Mouse (Mus musculus) gastrocnemius, adult 8-10 months (tissue): ENCODE measurements at regions not wholly inside any gene's neighbourhood (a gene's known extent, or its start where the extent isn't known, plus 50 kb on each side); places are given as distances from the start of the nearest gene placed in this dataset.

Experiments
- DNase-seq, 2 experiments: peaks; one replicate each; pipeline ENCODE4 v3.0.0; 2022; ENCODE audit warnings: low spot score in 2 of 2

DNA sequence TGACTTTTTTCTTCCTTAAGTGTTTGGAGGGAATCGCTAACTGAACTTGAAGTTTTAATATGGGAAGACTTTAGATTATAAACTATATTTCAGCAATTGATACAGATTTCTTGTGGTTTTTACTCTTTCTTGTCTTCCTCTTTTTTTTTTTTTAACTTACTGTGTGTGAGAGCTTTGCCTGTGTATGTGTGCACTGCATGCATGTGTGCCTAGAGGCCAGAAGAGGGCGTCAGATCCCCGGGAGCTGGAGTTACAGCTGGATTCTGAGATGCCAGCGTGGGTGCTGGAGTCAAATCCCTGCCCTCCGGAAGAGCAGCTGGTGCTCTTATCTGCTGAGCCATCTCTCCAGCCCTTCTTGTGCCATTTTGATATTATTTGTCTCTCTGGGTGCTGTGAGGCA is 129.6 kb downstream of the Trim33 start:
- no peak for DNase-seq

GRCm38 (mm10) chr3:103412247-103412646 is 133.2 kb downstream of the Trim33 start:
- DNase-seq, result no peak

- no peak for DNase-seq
These were observed 136.1 kb downstream of the Trim33 start for GRCm38 (mm10) chr3:103415051-103415695.

- DNase-seq, result no peak
These were observed 137.2 kb downstream of the Trim33 start for GRCm38 (mm10) chr3:103416296-103416695.

GRCm38 (mm10) chr3:103417781-103418180 is 138.7 kb downstream of the Trim33 start:
- DNase-seq, result no peak

DNA sequence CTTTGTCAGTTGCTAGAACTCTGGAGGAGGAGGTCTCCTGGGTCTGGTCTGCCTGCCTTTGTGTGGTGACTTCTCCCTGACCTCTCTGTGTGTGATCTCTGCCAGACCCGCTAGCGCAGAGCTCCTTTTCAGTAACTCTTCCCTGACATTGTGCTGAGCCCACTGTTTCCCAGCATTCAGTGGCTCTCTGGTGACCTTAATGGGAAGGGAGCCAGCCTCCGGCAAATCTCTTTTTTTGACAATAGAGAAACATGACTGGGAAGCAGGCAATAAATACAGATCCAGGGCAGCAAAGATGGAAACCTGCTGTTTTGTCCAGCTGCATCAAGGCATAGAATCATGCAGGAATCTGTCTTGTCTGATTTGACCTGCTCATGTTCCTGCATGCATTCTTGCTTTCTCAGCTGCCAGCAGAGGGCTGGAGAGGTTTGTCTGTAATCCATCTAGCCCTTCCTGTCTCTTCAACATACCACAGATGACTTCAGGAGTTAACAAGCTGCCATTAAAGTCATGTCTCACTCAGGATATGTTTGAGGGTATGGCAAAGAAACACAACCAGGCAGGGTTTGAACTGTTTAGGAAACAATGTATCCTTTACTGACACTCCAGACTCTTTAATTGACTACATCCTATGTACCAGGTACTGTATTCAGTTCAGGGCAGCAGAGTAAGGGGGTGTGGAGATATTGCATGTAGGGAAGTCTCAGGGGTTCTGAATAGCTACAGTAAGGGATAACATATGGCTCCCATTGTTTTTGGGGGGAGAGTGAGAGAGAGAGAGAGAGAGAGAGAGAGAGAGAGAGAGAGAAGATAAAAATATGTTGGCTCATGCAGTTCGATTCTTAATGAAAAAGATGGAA is 140.9 kb downstream of the Trim33 start:
- peak in 1 of 2 experiments; percentile 6 for DNase-seq

- DNase-seq, result no peak
These were observed 141.7 kb downstream of the Trim33 start for GRCm38 (mm10) chr3:103420621-103421274.

DNA sequence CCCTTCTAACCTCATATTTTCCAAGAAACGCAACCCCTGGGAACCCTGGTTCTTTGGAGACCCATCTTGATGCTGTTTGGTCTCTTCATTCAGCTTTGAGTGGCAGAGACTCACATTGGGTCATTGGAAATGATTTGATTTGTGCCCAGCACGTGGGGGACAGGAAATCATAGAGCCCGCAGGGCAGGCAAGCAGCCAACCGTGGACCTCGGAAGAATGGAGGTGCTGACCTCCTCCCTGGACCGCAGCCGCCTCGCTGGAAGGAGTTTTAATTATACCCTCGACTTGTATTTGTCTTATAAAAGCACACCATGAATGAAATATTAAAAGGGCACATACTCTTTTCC is 142.2 kb downstream of the Trim33 start:
- no peak for DNase-seq

- DNase-seq, result no peak
These were observed 143.7 kb downstream of the Trim33 start for GRCm38 (mm10) chr3:103422806-103423205.

DNA sequence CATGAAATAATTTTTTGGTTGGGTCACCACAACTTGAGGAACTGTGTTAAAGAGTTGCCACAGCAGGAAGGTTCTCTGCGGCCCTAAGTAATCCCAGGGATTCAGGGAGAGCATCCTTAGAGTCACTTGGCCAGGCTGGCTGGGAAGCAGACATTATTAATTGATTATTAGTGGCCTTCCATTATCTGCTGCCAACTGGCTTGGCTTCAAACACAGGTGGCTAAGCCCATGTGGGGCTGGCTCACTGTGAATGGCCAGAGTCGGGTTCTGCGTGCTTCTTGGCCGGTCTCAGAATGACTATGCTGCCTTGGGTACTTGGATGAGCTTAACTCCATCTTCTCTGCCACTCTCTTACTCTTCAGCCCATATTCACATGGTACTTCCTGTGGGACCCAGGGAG is 144.2 kb downstream of the Trim33 start:
- no peak for DNase-seq

- peak in 1 of 2 experiments; percentile 12 for DNase-seq
These were observed 146.8 kb downstream of the Trim33 start for GRCm38 (mm10) chr3:103425812-103426430.

DNA sequence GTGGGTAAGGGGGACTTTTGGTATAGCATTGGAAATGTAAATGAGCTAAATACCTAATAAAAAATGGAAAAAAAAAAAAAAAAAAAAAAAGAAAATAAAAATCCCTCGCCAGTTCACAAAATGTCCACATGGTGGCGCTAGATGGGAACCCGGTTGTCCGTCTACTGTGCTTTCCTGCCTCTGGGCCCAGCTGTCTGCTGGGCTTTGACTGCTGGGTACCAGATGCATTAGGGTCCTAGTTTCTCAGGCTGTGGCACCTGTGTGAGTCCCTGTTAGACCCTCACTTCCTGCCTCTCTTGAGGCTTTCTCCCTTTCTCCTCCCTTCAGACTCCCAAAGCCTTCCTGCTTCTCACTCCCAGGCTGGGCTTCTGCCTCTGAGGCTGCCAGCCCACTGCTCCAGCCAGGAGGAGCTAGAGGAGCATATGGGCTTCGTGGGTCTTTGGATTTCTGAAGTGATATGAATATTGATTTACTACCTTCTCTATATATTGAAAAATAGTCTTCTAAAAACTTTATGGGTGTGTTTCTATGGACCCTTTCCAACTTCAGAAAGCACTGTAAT is 145.7 kb upstream of the Syt6 start:
- DNase-seq, result no peak

DNA sequence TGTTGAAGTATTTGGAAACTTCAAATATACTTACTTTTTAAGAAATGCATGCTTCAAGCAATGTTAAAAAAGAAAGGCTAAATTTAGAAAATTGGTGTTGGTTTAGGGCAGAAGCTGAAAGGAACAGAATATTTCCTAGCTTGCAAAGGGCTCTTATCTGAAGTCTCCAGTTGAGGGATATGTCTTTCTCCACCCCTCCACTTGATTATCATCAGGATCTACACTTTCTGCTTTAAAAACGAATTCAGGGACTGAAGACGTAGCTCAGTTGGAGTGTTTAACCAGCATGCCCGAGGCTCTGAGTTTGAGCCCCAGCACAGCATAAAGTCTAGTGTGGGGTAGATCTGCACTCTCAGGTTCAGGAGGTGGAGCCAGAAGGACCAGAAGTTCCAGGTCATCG is 144.9 kb upstream of the Syt6 start:
- DNase-seq, result no peak

DNA sequence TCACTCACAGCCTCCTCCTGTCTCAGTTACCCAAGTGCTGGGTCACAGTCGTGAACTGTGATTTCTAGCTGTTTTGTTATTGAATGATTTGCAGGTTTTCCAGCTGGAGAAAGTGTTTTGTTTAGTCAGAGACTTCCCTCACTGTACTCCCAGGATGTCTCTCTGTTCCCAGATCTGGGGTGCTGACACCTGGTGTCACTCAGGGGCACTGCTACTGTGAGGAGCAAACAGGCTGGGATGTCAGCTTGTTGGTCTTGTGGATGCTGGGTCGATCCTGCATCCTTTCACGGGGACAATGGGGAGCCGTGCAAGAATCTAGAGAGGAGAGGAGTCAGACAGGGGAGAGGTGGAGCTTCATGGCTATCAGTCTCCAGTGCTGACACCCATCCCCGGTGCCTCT is 142.8 kb upstream of the Syt6 start:
- DNase-seq, result no peak

DNA sequence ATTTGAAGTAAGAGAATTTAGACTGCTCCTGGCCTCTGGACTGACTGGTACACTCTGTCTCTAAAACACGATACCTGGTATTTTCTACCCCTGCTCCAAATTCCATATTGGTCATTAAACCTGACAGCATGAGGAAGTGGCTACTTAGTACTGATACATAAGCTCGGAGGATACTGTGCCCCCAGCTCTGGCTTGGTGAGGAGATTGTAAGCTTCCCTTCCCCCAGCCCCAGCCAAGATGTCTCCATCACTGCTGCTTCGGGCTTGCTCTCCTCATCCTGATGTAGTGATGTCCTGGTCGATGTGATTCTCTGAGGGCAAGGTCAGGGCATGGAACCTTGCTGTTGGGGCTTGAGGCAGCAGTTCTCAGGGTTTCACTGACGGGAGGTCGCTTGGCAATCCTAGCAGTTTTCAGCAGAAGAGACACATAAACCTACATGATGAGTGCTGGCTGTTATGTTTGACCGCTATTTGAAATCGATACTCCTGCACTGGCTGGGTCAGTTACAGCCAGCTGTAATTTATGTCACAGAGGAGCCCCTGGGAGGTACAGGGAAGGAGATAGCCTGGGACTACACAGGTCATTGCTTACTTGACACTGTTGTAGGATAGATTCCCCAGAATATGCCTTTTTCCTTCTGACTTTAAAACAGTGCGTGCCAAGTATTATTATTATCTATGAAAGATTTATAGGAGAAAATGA is 138.0 kb upstream of the Syt6 start:
- DNase-seq, result no peak

- DNase-seq, result no peak
These were observed 136.2 kb upstream of the Syt6 start for GRCm38 (mm10) chr3:103438791-103439354.

GRCm38 (mm10) chr3:103443247-103443646 is 131.8 kb upstream of the Syt6 start:
- DNase-seq, result no peak

DNA sequence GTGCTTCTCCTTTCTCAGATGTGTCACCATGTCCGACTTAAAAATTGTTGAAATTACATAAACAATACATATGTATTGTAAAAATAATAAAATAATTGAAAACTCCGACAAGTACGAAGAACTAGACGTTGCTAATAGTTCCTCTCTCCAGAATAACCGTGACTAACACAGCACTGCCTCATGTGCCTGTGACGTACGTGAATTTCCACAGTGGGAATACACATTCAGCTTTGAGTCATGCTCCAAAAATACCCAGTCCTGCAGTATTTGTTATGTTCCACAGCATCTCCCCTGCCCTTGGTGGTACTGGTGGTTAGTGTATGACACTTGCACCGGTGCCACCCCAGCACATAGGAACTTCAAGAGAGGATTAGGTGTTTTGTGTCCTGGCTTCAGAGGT is 129.2 kb upstream of the Syt6 start:
- no peak for DNase-seq

DNA sequence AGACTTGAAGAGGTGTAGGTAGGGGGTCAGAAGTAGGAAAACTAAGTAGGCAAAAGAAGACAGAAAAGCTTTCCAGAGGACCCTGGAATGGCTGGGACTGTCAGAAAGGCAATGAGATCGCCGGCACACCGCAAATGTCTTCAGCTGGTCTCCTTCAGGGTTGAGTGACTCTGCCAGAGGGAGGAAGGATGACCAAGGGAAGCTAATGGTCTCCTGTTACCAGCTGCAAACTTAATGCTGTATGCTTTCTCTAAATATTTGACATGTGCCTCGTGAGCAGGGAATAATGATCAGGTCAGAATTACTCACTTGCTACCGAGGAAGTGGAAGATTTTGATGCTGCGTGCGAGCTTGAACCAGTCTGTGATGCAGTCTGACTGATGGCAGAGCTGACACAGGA is 125.2 kb upstream of the Syt6 start:
- DNase-seq, result no peak

DNA sequence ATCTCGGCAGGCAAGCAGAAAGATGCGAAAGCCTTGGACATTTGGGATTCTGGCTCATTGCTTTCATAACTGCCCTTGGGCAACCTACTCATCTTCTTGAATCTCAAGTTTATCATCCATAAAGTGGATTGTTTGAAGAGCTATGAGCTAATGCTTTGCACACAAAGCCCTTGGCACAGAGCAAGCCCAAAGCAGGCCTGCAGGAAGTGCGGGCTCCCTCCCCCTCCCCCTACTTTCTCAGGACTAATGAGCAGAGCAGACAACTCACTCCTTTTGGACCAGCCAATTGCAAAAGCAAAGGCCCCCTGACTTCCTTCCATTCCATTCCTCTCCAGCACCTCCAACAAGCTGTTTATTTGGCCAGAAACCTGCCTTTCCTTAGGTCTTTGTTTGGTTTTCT is 123.1 kb upstream of the Syt6 start:
- DNase-seq, result no peak

- DNase-seq, result no peak
These were observed 111.3 kb upstream of the Syt6 start for GRCm38 (mm10) chr3:103463760-103464159.
